Mouse (Mus musculus): ENCODE results near the gene Ntpcr. TPM values are rescaled to one million over a fixed set of nuclear protein-coding genes. Genes with fewer than 3 reads are reported as not detected.

Gene Ntpcr
- polyA plus RNA-seq (2015; fragmentation: Nextera tagmentation; extraction: Ambion mirVana): 27.7 and 31.2 TPM in 2 replicates

DNA sequence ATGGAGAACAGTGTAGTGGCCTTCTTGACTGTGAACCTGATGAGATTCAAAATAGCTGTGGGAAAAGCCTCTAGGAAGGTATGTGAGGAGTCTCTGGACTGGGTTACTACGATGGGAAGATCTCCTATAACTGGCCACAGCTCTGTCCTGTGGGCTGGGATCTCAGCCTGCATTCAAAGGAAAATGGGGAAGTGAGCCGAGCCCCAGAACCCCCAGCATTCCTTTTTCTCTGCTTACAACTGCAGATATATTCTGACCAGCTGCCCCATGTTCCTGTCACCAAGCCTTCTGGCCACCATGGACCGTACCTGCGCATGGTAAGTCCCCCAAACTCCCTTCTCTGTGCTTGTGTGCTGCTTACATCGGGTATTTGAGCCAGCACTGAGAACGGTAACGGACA is at the start of gene Ntpcr:
TSS of gene Ntpcr (plus strand) at position 218 of the 400 bp plus-strand sequence.
- Histone ChIP-seq H3K36me3 (no peaks in the 10 kb centered on the region), H3K27ac (no peak within 1 kb of the TSS), H3K4me2 (replicated peaks) (no peak within 1 kb of the TSS), H3K9ac (no peak within 1 kb of the TSS), H3K9me3 (no peaks in the 10 kb centered on the region), H3K4me1 (replicated peaks) (peaks cover 7% of the 10 kb centered on the region; the same call in 1 of the 2 replicates), H3K27me3 (replicated peaks) (no peaks in the 10 kb centered on the region), H3K4me3 (replicated peaks) (no peak within 1 kb of the TSS)
- WGBS: 78% methylated on average over 7 of the region's 7 CpGs
- no peak for ATAC-seq

- H3K9me3 ChIP-seq: no peaks in the 10 kb centered on the region
These were observed 48.8 kb upstream of the Ntpcr start for GRCm38 (mm10) chr8:125680851-125681408.

GRCm38 (mm10) chr8:125685216-125685760 is 44.5 kb upstream of the Ntpcr start:
- H3K4me1 ChIP-seq (replicated peaks): no peaks in the 10 kb centered on the region
- no peak overlapping the region for H3K4me3 ChIP-seq (replicated peaks)
- no peak for ATAC-seq

More at GRCm38 (mm10) chr8:125680851-125681408, 48.8 kb upstream of the Ntpcr start:
- no peaks in the 10 kb centered on the region for H3K4me1 ChIP-seq (replicated peaks)
- no peak overlapping the region for H3K4me3 ChIP-seq (replicated peaks)
- H3K4me2 ChIP-seq (replicated peaks): no peak overlapping the region
- H3K36me3 ChIP-seq: no peaks in the 10 kb centered on the region
- no peak for ATAC-seq
- H3K9ac ChIP-seq: no peak overlapping the region
- H3K27ac ChIP-seq: no peak overlapping the region
- WGBS: 57% methylated on average over 8 of the region's 8 CpGs
- H3K27me3 ChIP-seq (replicated peaks): no peaks in the 10 kb centered on the region

DNA sequence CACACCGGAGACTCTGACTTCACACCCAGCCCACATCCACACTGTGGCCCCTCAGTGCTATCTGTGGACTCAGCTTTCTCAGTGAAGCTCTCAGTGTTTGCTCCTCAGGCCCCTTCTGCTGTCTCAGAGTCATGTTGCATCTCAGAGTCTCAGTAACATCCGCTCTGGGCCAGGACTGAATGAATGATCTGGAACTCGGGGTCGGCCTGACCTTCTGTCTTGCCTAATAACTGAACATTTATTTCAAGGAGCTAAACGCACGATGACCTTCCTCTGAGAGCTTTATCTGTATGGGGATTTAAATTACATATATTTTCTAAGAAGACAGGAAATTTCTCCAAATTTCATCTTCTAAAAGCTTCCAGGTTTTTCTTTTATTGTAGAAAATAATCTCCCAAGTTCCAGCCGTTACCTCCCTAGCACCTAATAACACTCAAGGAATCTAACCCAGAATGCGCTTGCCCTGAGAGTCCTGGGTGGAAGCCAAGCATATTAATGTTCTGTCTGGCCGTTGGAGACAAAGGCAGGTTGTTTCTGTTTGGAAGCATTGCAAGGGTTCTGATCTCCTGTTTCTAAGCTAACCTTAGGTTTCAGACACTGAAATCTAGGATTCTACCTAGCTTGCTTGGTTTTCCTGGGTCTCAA is 43.4 kb upstream of the Ntpcr start:
- ATAC-seq: no peak
- no peaks in the 10 kb centered on the region for H3K27me3 ChIP-seq (replicated peaks)
- H3K4me3 ChIP-seq (replicated peaks): no peak overlapping the region
- H3K9me3 ChIP-seq: no peaks in the 10 kb centered on the region
- no peaks in the 10 kb centered on the region for H3K36me3 ChIP-seq
- no peak overlapping the region for H3K27ac ChIP-seq
- H3K4me2 ChIP-seq (replicated peaks): no peak overlapping the region
- H3K9ac ChIP-seq: no peak overlapping the region
- H3K4me1 ChIP-seq (replicated peaks): no peaks in the 10 kb centered on the region
- WGBS: 73% methylated on average over 9 of the region's 9 CpGs

More at GRCm38 (mm10) chr8:125685216-125685760, 44.5 kb upstream of the Ntpcr start:
- no peaks in the 10 kb centered on the region for H3K27me3 ChIP-seq (replicated peaks)
- no peak overlapping the region for H3K4me2 ChIP-seq (replicated peaks)
- no peak overlapping the region for H3K9ac ChIP-seq
- H3K27ac ChIP-seq: no peak overlapping the region
- no peaks in the 10 kb centered on the region for H3K36me3 ChIP-seq
- WGBS: 58% methylated on average over 6 of the region's 6 CpGs
- H3K9me3 ChIP-seq: no peaks in the 10 kb centered on the region

DNA sequence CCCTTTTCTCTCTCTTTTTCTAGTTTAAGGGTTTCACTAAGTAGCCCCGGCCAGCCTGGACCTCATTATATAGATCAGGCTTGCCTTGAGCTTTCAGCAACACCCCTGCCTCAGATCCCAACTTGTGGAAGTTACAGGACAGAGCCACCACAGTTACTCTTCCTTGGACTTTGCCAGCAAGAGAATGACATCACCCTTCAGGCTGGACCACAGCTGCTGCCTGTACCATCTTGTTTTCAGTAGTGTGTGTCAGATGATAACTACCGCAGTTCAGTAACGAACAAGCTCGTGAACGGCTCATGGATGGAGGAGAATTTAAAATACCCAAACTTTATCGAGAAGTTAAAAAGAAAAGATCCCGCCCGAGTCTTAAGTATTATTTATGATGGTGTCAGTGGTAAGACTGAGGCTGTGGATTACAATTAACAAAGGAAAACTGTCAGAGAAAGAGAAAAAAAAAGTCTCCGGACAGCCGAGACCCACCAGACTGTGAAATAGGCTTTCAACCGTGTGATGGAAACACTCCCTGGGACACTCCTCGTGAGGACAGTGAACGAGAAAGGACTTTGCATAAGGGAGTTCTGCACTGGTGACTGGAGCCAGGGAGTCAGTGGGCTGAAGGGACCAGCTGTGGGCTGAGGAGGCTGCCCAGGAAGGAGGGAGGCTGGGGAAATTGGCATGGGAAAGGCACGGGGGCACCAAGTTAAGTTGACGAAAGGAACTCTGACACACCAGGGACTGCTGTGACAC is 39.4 kb upstream of the Ntpcr start:
- H3K27ac ChIP-seq: no peak overlapping the region
- H3K4me2 ChIP-seq (replicated peaks): no peak overlapping the region
- no peaks in the 10 kb centered on the region for H3K27me3 ChIP-seq (replicated peaks)
- no peak overlapping the region for H3K9ac ChIP-seq
- no peaks in the 10 kb centered on the region for H3K9me3 ChIP-seq
- H3K36me3 ChIP-seq: no peaks in the 10 kb centered on the region
- 74% methylated on average over 15 of the region's 15 CpGs for WGBS
- H3K4me1 ChIP-seq (replicated peaks): no peaks in the 10 kb centered on the region
- no peak for ATAC-seq
- no peak overlapping the region for H3K4me3 ChIP-seq (replicated peaks)

GRCm38 (mm10) chr8:125690961-125691360 is 38.8 kb upstream of the Ntpcr start:
- H3K4me2 ChIP-seq (replicated peaks): no peak overlapping the region
- no peaks in the 10 kb centered on the region for H3K4me1 ChIP-seq (replicated peaks)
- no peaks in the 10 kb centered on the region for H3K27me3 ChIP-seq (replicated peaks)
- 84% methylated on average over 3 of the region's 3 CpGs for WGBS
- ATAC-seq: no peak
- H3K9me3 ChIP-seq: no peaks in the 10 kb centered on the region
- no peaks in the 10 kb centered on the region for H3K36me3 ChIP-seq
- no peak overlapping the region for H3K9ac ChIP-seq
- no peak overlapping the region for H3K4me3 ChIP-seq (replicated peaks)
- H3K27ac ChIP-seq: no peak overlapping the region

DNA sequence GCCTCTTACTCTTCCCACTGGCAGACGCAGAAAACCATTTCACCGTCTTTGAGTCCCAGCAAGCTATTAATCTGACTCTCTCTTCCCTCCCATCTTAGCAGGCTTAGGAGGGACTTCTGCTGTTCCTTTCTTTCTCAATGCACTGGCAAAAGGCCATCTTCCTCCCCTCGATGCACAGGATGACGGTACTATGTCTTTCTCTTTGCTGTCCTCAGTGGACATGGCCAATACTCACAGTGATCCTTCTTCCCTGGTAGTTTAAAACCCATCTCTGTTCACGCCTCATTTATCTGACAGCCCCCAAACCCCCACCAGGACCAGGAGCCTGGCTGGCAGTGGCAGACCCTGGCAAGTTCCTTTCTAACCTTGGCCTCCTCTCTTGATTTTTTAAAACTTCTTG is 37.3 kb upstream of the Ntpcr start:
- Histone ChIP-seq H3K36me3 (no peaks in the 10 kb centered on the region), H3K4me3 (replicated peaks) (no peak overlapping the region), H3K9me3 (no peaks in the 10 kb centered on the region), H3K27ac (no peak overlapping the region), H3K27me3 (replicated peaks) (no peaks in the 10 kb centered on the region), H3K9ac (no peak overlapping the region), H3K4me2 (replicated peaks) (no peak overlapping the region), H3K4me1 (replicated peaks) (no peaks in the 10 kb centered on the region)
- WGBS: 51% methylated on average over 5 of the region's 5 CpGs
- ATAC-seq: no peak

DNA sequence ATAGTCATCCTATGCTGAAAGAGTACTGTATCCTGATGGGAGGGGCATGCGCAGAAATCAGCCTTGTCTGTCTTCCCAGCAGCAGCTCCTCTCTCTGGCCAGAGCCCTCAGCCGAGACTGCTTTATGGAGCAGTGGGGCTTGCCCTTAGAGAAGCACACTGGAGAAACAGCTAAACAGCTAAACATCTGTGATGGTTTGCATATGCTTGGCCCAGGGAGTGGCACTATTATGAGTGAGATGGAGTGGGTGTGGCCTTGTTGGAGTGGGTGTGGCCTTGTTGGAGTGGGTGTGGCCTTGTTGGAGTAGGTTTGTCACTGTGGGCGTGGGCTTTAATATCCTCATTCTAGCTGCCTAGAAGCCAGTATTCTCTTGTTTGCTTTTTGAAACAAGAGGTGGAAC is 36.6 kb upstream of the Ntpcr start:
- Histone ChIP-seq H3K27me3 (replicated peaks) (no peaks in the 10 kb centered on the region), H3K4me2 (replicated peaks) (no peak overlapping the region), H3K4me1 (replicated peaks) (no peaks in the 10 kb centered on the region), H3K9ac (no peak overlapping the region), H3K9me3 (no peaks in the 10 kb centered on the region), H3K36me3 (no peaks in the 10 kb centered on the region), H3K4me3 (replicated peaks) (no peak overlapping the region), H3K27ac (no peak overlapping the region)
- ATAC-seq: no peak
- 86% methylated on average over 3 of the region's 3 CpGs for WGBS

- 83% methylated on average over 6 of the region's 6 CpGs for WGBS
- no peaks in the 10 kb centered on the region for H3K27me3 ChIP-seq (replicated peaks)
- no peak overlapping the region for H3K4me2 ChIP-seq (replicated peaks)
- no peak overlapping the region for H3K9ac ChIP-seq
- H3K9me3 ChIP-seq: no peaks in the 10 kb centered on the region
- no peaks in the 10 kb centered on the region for H3K4me1 ChIP-seq (replicated peaks)
- H3K4me3 ChIP-seq (replicated peaks): no peak overlapping the region
- no peaks in the 10 kb centered on the region for H3K36me3 ChIP-seq
- H3K27ac ChIP-seq: no peak overlapping the region
- no peak for ATAC-seq
These were observed 33.8 kb upstream of the Ntpcr start for GRCm38 (mm10) chr8:125695951-125696350.

- Histone ChIP-seq H3K4me3 (replicated peaks) (no peak overlapping the region), H3K27me3 (replicated peaks) (no peaks in the 10 kb centered on the region), H3K4me2 (replicated peaks) (no peak overlapping the region), H3K36me3 (no peaks in the 10 kb centered on the region), H3K9ac (no peak overlapping the region), H3K27ac (no peak overlapping the region), H3K9me3 (no peaks in the 10 kb centered on the region), H3K4me1 (replicated peaks) (no peaks in the 10 kb centered on the region)
- ATAC-seq: no peak
- WGBS: 74% methylated on average over 6 of the region's 6 CpGs
These were observed 30.3 kb upstream of the Ntpcr start for GRCm38 (mm10) chr8:125699391-125700025.

DNA sequence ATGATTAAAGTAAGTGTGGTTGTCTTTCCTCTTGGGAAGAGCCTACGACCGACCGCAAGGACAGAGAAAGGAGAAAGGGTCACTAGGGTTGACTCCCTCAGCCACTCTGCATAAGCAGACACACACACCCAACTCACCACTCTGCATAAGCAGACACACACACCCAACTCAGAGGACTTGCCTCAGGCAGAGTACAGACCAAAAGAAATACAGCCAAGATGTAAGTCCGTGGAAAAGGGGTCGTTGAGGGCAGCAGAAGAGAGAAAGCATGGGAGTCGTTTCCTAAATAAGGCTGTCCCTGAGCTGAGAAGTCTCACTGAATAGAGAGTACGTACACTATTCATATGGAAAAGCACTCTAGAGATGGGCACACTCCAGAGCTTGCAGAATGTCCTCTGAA is 29.4 kb upstream of the Ntpcr start:
- no peak overlapping the region for H3K4me2 ChIP-seq (replicated peaks)
- H3K36me3 ChIP-seq: no peaks in the 10 kb centered on the region
- H3K27me3 ChIP-seq (replicated peaks): no peaks in the 10 kb centered on the region
- no peak overlapping the region for H3K9ac ChIP-seq
- ATAC-seq: no peak
- no peaks in the 10 kb centered on the region for H3K4me1 ChIP-seq (replicated peaks)
- no peaks in the 10 kb centered on the region for H3K9me3 ChIP-seq
- WGBS: 67% methylated on average over 7 of the region's 7 CpGs
- H3K4me3 ChIP-seq (replicated peaks): no peak overlapping the region
- H3K27ac ChIP-seq: no peak overlapping the region

- Histone ChIP-seq H3K9me3 (no peaks in the 10 kb centered on the region), H3K4me2 (replicated peaks) (no peak overlapping the region), H3K4me3 (replicated peaks) (no peak overlapping the region), H3K27ac (no peak overlapping the region), H3K4me1 (replicated peaks) (no peaks in the 10 kb centered on the region), H3K27me3 (replicated peaks) (no peaks in the 10 kb centered on the region), H3K36me3 (no peaks in the 10 kb centered on the region), H3K9ac (no peak overlapping the region)
- ATAC-seq: no peak
- 78% methylated on average over 15 of the region's 15 CpGs for WGBS
These were observed 26.8 kb upstream of the Ntpcr start for GRCm38 (mm10) chr8:125702868-125703473.
